Mouse (Mus musculus): ENCODE results near the gene Cdc42ep4.

DNA sequence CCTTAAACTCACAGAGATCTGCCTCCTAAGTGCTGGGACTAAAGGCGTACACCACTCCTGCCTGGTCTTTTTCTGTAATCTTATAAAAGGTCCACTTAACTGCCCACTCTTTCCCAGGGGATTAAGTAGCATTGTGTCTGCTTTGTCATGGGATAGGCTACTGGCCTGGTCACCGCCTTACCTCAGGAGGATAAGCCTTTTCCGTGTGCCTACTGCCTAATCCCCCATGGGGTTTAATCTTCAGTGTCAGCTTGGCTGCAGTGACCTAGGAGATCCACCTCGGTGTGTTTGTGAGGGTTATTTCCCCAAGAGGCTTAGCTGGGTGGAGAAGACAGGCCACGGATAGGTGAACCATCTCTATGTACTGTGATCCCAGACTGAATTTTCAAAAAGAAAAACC, 54.1 kb downstream of the Cdc42ep4 start:
- no peak for TF ChIP-seq CTCF (IDR thresholded peaks at IDR 0.05; ENCODE audit: control insufficient read depth, insufficient read depth, low read length)
- TF ChIP-seq POLR2A (IDR thresholded peaks at IDR 0.05; ENCODE audit: borderline replicate concordance, control insufficient read depth, low read depth, low read length): no peak

Measured in bone marrow, adult 2 months (tissue).